Mouse (Mus musculus): Measurements from ENCODE around the gene Gpm6b. TPM values are rescaled to one million over a fixed set of nuclear protein-coding genes. Genes with fewer than 3 reads are reported as not detected.
A peak's percentile ranks its signal among the peaks of the same experiment; 100 is the strongest.

Gpm6b gene
- polyA plus RNA-seq, 1 experiment from 2014 or later = 224 TPM

DNA sequence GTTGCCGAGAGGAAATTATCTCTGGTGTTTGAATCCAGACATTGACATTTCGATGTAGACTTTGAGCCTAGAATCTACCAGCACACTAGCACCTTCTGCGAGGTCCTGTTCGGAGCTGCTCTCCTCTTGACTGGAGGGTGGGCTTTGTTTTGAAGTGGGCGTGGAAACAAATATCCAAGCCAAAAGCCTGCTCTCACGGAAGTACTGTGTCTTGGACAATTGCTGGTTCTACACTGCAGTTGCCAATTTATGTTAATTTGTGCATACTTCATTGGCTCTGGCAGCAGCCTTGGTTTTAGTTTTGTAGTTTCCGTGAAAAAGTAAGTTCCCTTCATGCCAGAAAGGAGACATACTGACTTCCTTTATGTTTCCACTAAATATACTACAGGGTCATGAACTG lies 2.0 kb downstream of the Gpm6b start:
- no peak for ATAC-seq (ENCODE audit: low FRiP score)
- Histone ChIP-seq H3K36me3 (no peaks in the 10 kb centered on the region), H3K27me3 (peaks cover 43% of the 10 kb centered on the region), H3K27ac (no peak overlapping the region), H3K4me1 (no peaks in the 10 kb centered on the region), H3K9ac (no peak overlapping the region), H3K4me2 (replicated peaks) (no peak overlapping the region), H3K4me3 (no peak overlapping the region), H3K9me3 (replicated peaks) (no peaks in the 10 kb centered on the region)
- WGBS = 55% methylated on average over 7 of the region's 7 CpGs

DNA sequence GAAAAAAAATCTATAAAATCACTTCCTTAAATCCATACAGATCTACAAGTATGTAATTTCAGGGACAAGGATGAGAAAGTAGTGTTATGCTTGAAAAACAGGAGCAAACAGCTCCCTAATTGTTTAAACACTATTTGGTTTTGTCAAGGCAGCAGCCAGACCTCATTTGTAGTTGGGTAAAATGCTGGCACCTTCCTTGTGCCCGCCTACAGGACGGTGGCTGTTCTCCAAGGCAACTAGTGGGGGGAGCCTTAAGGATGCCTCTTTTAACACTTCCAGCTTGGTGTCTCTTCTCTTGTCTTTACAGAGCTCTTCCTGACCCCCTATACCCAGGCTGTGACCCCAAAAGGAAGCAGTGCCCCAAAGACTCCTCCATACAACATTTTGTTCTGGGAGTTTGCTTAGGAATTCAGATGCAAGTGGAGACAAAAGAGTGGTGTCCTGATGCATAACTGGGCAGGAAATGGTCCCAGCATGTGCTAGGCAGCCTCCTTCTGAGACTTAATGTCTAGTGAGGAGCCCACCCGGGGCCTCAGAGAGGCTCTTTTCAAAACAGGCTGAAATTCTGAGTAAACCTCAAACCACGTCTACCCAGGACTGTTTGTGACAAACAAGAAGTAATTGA lies 4.7 kb downstream of the Gpm6b start:
- WGBS = 44% methylated on average over 4 of the region's 4 CpGs
- Histone ChIP-seq H3K9ac (no peak overlapping the region), H3K36me3 (no peaks in the 10 kb centered on the region), H3K27me3 (peaks cover 29% of the 10 kb centered on the region), H3K27ac (no peak overlapping the region), H3K4me1 (no peaks in the 10 kb centered on the region), H3K4me2 (replicated peaks) (no peak overlapping the region), H3K4me3 (no peak overlapping the region), H3K9me3 (replicated peaks) (no peaks in the 10 kb centered on the region)
- ATAC-seq (ENCODE audit: low FRiP score) = no peak

DNA sequence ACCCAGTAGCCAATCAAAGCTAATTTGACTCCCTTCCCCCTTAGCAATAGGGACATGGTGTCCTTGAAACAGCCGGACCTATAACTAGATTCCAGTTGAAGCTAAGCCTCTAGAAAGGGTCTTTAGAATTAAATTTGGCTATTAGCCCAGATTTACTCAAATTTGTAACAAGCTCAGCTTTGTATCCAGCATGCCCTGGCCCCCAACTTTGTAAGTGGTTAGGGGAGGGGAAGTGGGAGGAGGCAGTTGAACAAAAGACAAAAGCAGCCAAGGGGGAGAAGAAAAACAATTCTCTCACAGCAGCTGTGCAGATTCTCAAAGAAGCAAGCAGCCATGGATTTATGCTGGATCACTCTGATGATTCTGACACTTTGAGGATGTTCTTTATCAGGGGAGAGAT lies 32.8 kb downstream of the Gpm6b start:
- no peak overlapping the region for H3K4me2 ChIP-seq (replicated peaks)
- 0 out of 2 replicates have a peak, but pooled peaks cover 3% of the 10 kb centered on the region for H3K4me1 ChIP-seq
- 46% methylated on average over 1 of the region's 1 CpGs for WGBS
- H3K27ac ChIP-seq = peak overlapping the region; percentile 62
- no peak overlapping the region for H3K9ac ChIP-seq
- H3K4me3 ChIP-seq = no peak overlapping the region
- no peaks in the 10 kb centered on the region for H3K36me3 ChIP-seq
- 0 out of 2 replicates have a peak, but pooled peaks cover 8% of the 10 kb centered on the region for H3K27me3 ChIP-seq
- peak; percentile 86 for ATAC-seq (ENCODE audit: low FRiP score)
- no peaks in the 10 kb centered on the region for H3K9me3 ChIP-seq (replicated peaks)

DNA sequence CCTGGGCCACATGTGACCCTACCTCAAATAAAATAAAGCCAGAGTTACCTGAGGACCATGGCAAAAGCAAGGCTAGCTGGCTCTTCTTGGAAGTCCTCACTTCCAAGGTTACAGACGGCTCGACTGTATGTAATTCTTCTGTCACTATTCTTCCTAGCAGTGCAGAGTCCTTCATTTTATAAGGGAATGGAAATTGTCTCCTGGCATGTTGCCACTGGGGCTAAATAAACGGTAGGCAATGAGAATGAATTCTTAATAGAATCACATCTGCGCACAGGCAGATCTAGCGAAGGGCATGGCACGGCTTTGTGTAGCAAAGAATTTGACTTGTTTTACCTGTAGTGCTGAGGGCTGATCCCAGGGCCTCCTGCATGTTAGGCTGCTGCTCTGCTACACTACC lies 33.9 kb downstream of the Gpm6b start:
- Histone ChIP-seq H3K4me3 (no peak overlapping the region), H3K36me3 (no peaks in the 10 kb centered on the region), H3K27me3 (0 out of 2 replicates have a peak, but pooled peaks cover 8% of the 10 kb centered on the region), H3K4me1 (0 out of 2 replicates have a peak, but pooled peaks cover 3% of the 10 kb centered on the region), H3K4me2 (replicated peaks) (no peak overlapping the region), H3K27ac (0 out of 2 replicates have a peak overlapping the region, but pooled peaks have one; percentile 62), H3K9ac (no peak overlapping the region), H3K9me3 (replicated peaks) (no peaks in the 10 kb centered on the region)
- no peak for ATAC-seq (ENCODE audit: low FRiP score)
- 75% methylated on average over 6 of the region's 6 CpGs for WGBS

DNA sequence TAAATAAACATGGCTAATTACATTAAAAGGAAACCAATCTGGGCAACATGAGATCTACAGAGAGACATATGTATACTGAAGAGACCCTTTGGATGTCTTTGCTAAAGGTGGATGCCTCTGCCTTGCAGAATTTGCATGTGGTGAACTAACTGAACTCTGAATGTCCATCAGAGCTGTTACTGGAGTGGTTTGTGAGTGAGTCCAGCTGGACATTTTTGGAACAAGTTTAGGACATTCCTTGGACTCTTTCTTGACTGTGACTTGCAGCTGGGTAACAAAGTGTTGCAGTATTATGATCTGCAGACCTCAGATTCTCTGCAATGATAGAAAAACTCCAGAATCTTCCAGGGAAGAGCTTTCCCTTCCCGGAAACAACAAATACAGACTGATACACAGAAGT lies 41.1 kb downstream of the Gpm6b start:
- ATAC-seq (ENCODE audit: low FRiP score) = no peak
- Histone ChIP-seq H3K9ac (no peak overlapping the region), H3K27ac (no peak overlapping the region), H3K4me1 (no peaks in the 10 kb centered on the region), H3K9me3 (replicated peaks) (no peaks in the 10 kb centered on the region), H3K4me3 (no peak overlapping the region), H3K36me3 (no peaks in the 10 kb centered on the region), H3K4me2 (replicated peaks) (no peak overlapping the region), H3K27me3 (0 out of 2 replicates have a peak, but pooled peaks cover 5% of the 10 kb centered on the region)
- 90% methylated on average over 1 of the region's 1 CpGs for WGBS

DNA sequence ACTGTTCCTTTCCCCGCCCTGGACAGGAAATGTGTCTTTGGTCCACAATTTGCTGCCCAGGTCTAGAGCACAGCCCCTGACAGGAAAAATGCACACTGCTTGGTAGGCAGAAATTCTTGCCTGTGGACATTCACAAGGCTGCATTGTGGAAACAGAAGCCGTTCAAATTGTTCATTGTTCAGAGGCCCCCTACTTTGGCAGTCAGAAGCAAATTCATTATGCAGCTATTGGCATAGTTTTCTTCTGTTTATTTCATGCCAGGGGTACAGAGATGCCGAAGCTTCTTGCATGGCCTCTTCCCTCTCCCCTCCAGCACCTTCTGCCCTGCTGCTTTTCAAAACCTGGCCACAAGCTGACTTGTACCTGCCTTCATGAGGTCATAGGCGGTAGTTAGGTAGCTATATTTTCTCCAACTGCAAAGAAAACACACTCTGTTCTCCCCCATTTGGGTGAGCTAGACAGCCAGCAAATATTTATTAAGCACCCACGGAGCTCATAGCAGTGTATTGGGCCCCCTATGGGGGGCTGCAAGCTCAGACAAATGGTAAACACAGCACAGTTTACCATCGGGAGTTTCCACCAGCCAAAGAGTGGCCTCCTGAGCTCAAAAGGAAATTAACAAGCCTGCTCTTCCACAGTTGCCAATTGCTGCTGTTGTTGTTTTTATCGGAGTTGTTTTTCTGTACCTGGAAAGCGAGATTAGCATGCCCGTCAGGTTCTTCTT lies 48.2 kb downstream of the Gpm6b start:
- no peak overlapping the region for H3K4me2 ChIP-seq (replicated peaks)
- peaks cover 3% of the 10 kb centered on the region; the same call in 1 of the 2 replicates for H3K4me1 ChIP-seq
- no peaks in the 10 kb centered on the region for H3K36me3 ChIP-seq
- H3K9ac ChIP-seq = no peak overlapping the region
- H3K9me3 ChIP-seq (replicated peaks) = no peaks in the 10 kb centered on the region
- peak; percentile 61 for ATAC-seq (ENCODE audit: low FRiP score)
- H3K27me3 ChIP-seq = peaks cover 14% of the 10 kb centered on the region; the same call in 1 of the 2 replicates
- WGBS = 46% methylated on average over 9 of the region's 9 CpGs
- H3K27ac ChIP-seq = peak overlapping the region; percentile 55
- no peak overlapping the region for H3K4me3 ChIP-seq

DNA sequence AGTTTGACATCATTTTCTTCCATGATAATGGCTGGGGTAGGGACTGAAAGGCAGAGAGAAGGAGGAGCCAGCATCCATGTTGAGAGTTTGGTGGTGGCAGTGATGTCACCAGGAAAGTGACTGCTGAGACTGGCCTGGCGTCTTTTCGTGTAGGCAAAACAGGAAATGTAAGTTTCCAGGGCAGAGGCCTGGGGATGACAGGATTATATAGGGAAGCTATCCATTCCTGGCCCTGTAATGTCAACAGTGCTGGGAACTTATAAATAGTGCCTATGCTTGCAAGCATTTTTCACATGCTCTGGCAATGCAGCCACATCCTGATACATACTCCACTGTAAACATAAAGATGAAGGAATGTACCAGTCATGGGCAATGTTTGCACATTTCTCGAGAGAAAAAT lies 52.6 kb downstream of the Gpm6b start:
- Histone ChIP-seq H3K27ac (no peak overlapping the region), H3K36me3 (no peaks in the 10 kb centered on the region), H3K4me2 (replicated peaks) (no peak overlapping the region), H3K4me3 (no peak overlapping the region), H3K4me1 (peaks cover 3% of the 10 kb centered on the region; the same call in 1 of the 2 replicates), H3K9me3 (replicated peaks) (no peaks in the 10 kb centered on the region), H3K9ac (no peak overlapping the region), H3K27me3 (peaks cover 14% of the 10 kb centered on the region; the same call in 1 of the 2 replicates)
- WGBS = 64% methylated on average over 3 of the region's 3 CpGs
- no peak for ATAC-seq (ENCODE audit: low FRiP score)

DNA sequence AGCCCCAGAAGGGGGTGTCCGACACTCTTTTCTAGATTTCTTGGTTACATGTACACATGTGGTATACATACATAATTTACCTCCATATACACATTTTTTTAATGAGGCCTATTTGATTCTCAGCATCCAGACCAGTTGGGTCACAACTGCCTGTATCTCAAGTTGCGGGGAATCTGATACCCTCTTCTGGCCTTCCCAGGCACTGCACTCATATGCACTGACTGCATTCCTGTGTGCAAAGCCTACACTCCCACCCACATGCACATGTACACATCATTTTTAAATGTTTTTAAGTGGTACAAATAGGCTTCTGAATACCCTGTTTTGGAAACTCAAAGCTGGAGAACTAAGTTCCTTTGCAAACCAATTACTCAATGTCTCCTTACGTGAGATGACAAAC lies 54.8 kb downstream of the Gpm6b start:
- H3K9ac ChIP-seq = no peak overlapping the region
- no peaks in the 10 kb centered on the region for H3K36me3 ChIP-seq

DNA sequence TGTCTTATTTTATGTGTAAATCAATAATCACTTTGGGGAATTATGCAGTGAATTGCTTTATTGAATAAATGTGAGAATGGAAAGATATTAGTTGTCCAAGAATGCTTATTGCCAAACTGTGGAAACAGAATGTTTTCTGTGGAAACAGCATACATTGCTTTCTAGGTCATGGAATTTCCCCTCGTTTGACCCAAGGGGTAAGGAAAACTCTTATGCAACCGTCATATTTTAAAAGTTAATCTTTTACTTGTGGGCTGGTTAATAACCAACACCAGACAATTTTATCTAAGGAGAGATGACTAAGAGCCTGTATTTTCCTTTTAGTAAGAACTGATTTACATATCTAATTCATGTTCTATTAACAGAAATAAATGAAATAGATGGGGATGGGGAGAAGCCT lies 64.1 kb downstream of the Gpm6b start:
- Histone ChIP-seq H3K4me1 (no peaks in the 10 kb centered on the region), H3K36me3 (no peaks in the 10 kb centered on the region), H3K9me3 (replicated peaks) (no peaks in the 10 kb centered on the region), H3K9ac (no peak overlapping the region), H3K27me3 (peaks cover 7% of the 10 kb centered on the region; the same call in 1 of the 2 replicates), H3K4me3 (no peak overlapping the region), H3K27ac (no peak overlapping the region), H3K4me2 (replicated peaks) (no peak overlapping the region)
- ATAC-seq (ENCODE audit: low FRiP score) = no peak
- WGBS = 72% methylated on average over 2 of the region's 2 CpGs

More for the DNA sequence above, 54.8 kb downstream of the Gpm6b start:
- ATAC-seq (ENCODE audit: low FRiP score) = no peak
- Histone ChIP-seq H3K4me2 (replicated peaks) (no peak overlapping the region), H3K9me3 (replicated peaks) (no peaks in the 10 kb centered on the region), H3K4me1 (no peaks in the 10 kb centered on the region), H3K27ac (no peak overlapping the region), H3K27me3 (peaks cover 14% of the 10 kb centered on the region; the same call in 1 of the 2 replicates), H3K4me3 (no peak overlapping the region)
- WGBS = 80% methylated on average over 3 of the region's 3 CpGs

DNA sequence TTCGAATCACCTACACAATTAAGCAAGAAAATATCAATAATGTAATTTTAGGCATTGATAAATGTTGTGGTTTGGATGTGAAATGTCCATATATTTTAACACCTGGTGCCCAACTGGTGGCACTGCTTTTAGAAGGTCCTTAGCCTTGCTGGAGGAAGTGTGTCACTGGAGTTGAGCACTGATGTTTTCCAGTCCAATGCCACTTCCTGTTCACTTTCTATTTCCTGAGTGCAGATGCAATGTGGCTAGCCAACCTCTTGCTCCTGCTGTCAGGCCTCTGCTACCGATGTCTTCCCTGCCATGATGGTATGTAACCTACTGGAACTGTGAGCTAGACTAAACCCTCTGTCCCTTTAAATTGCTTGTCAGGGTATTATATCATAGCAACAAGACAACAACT lies 65.6 kb downstream of the Gpm6b start:
- WGBS = 82% methylated on average over 2 of the region's 2 CpGs
- ATAC-seq (ENCODE audit: low FRiP score) = no peak
- Histone ChIP-seq H3K27ac (no peak overlapping the region), H3K27me3 (peaks cover 7% of the 10 kb centered on the region; the same call in 1 of the 2 replicates), H3K4me1 (no peaks in the 10 kb centered on the region), H3K4me2 (replicated peaks) (no peak overlapping the region), H3K9ac (no peak overlapping the region), H3K9me3 (replicated peaks) (no peaks in the 10 kb centered on the region), H3K36me3 (no peaks in the 10 kb centered on the region), H3K4me3 (no peak overlapping the region)

DNA sequence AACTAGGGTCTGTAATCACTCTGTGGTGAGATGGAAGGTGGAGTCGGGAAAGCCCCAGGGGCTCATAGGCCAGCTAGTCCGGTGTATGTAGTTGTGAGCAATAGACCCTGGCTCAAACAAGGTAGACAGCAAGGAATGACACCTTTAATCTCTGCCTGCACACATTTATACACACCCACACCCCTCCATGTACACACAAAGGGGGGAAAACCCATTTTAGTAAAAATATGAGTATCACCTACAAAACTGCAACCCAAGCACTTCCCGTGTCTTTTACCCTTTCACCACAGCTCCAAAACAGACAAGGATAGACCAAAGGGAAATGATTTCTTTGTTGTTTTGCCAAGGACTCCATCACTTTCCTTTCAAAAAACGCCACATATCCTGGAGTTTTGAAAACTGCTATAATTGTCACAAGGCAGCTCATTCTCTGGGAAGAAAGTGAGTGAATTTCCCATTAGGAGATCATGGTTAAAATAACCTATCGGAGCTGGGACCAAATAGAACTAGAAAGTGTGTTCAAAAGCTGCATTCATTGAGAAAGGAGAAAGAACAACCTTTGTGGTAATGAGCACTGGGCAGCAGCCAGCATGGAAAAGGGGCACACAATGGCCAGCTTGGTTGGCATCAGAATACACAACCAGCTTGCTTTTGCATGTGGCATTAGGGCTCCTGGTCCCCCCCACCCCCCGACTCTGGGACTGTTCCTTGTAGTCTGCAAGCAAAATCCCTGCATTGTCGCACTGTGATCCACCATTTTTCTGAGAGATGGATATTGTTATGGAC lies 68.9 kb downstream of the Gpm6b start:
- Histone ChIP-seq H3K27ac (no peak overlapping the region), H3K27me3 (peaks cover 7% of the 10 kb centered on the region; the same call in 1 of the 2 replicates), H3K4me3 (no peak overlapping the region), H3K4me2 (replicated peaks) (no peak overlapping the region), H3K4me1 (no peaks in the 10 kb centered on the region), H3K36me3 (no peaks in the 10 kb centered on the region), H3K9ac (no peak overlapping the region), H3K9me3 (replicated peaks) (no peaks in the 10 kb centered on the region)
- 82% methylated on average over 7 of the region's 7 CpGs for WGBS
- ATAC-seq (ENCODE audit: low FRiP score) = no peak

DNA sequence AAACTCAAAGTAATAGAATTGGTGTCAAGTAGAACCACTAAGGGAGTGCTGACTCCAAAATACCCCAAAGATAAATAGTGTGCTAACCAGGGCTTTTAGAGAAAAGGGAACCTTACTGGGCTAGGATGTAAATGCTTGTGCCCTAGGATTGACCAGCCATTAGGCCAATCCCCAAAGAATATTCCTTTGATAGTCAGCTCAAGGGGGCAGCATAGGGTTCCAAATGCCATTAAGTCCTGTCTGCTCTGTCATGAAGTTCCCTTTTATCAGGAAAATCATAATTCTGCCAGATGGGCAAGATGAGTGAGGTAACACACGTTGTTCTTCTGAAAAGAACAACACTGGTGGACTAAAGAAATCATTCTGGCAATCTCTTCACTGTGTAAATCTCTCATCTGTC lies 70.1 kb downstream of the Gpm6b start:
- no peak for ATAC-seq (ENCODE audit: low FRiP score)
- Histone ChIP-seq H3K27me3 (peaks cover 7% of the 10 kb centered on the region; the same call in 1 of the 2 replicates), H3K9ac (no peak overlapping the region), H3K9me3 (replicated peaks) (no peaks in the 10 kb centered on the region), H3K36me3 (no peaks in the 10 kb centered on the region), H3K4me3 (no peak overlapping the region), H3K4me2 (replicated peaks) (no peak overlapping the region), H3K27ac (no peak overlapping the region), H3K4me1 (no peaks in the 10 kb centered on the region)
- 44% methylated on average over 1 of the region's 1 CpGs for WGBS

Data from hindbrain, embryonic 12.5 days (tissue).